Mouse (Mus musculus) mammary gland, adult 2 months (tissue): Measurements from ENCODE around the gene Nrap. TPM values are rescaled to one million over a fixed set of nuclear protein-coding genes. Genes with fewer than 3 reads are reported as not detected.

Source experiments
- polyA plus RNA-seq: library from polyadenylated mRNA; depleted of rRNA; stranded (reverse); fragments of >200 nt; gene quantifications from 2 replicates; pipeline ENCODE4 v1.2.3, GENCODE M21; 2012; ENCODE audit warnings: low replicate concordance; rRNA removed

The Nrap gene
- 0.25 and 50.6 TPM in 2 replicates for polyA plus RNA-seq

DNA sequence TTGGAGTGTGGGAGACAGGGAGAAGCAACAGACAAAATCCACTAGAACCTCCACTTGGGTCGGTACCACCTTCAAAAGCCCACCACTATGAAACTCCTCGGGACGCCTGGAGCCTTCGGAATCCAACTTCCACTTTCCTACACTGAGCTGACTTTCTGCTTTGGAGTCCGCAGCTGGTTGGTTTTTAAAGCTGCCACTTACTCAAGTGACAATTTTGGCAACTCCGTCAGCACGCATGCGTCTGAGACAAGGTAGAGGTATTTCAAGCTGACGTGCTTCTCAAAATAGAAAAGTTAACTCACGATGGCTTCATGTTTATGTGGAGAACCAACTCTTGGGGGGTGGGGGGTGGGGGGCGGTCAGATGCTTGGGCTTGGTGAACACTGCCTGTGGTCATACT is at the start of gene Nrap:
Gene Nrap, minus strand, starts transcription at position 159 of the 400 bp plus-strand sequence.

DNA sequence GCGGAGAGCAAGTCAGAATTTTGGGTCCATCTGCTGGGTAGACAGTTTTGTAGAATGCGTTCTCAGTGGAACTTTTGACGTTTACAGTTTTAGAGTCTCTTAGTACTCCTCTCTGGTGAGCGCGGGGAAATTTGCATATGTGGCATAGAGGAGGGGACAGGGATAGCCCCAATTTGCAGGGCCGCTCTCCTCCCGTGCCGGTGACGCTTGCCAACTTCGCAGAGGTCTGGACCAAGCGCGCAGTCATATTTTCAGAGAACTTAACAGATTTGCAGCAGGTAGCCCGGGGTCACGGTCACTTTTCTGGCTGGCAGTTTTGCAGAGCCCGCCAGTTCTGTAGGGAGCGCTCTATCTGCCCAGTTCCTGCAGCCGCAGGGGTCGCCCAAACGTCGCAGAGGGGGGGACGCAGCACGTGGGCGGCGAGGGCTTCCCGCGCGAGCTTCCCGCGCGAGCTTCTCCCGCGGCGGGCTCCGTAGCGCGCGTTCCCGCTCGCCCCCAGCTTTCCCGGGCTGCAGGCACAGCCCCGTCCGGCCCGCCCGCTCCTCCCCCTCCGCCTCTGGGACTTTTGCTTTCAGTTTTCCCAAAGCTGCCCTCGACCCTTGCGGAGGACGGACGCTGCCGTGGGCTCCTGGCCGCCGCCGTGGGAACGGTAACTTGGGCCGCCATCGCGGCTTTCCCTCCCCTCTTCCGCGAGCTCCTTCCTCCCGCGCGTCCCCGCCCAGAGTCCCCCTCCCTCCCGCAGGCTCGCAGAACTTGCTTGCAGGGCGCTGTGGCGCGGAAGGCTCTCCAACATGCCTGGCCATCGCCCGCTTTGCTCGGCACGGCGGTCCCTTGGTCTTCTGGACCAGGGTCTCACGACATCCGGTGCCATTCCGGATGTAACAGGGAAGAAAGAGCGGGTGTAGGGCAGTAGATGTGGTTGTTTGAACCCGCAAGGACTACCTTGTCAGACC is 7.1 kb upstream of the Nrap start, which contains the start of gene Casp7:
Gene Casp7, plus strand, starts transcription at position 461 of the 953 bp plus-strand sequence.

DNA sequence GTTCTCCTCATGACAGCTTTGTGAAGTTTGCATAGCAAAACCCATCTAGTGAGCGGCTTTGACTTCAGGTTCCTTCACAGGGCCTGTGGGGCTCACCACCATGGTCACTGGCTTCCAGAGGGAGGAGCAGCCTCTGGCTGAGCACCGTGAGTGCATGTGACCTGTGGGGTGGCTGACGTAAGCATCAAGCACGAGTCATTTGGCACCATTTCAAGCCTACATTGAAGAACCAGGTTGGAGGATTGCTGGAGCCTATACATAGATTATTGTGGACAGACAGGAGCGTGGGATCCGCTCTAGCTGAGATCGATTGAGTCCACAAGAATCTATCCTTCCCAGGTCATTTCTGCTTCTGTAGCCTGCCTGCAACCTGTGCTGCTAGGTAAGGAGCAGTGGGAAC is 103.0 kb downstream of the Nrap start, which contains the start of gene Habp2:
Gene Habp2, plus strand, starts transcription at position 272 of the 400 bp plus-strand sequence.

Other genes with a start within 250 kb of the Nrap start
- 0.94 TPM in 1 of 2 replicates, not detected in the other for gene Habp2, start 102.9 kb downstream of the Nrap start, polyA plus RNA-seq
- gene Casp7, start 7.1 kb upstream of the Nrap start, polyA plus RNA-seq = 11.4 and 11.5 TPM in 2 replicates
- 0.35 and 0.93 TPM in 2 replicates for gene Plekhs1, start 71.6 kb upstream of the Nrap start, polyA plus RNA-seq
- gene Dclre1a, start 158.2 kb upstream of the Nrap start, polyA plus RNA-seq = 3.4 and 4.5 TPM in 2 replicates
- 5.5 and 7.3 TPM in 2 replicates for gene Nhlrc2, start 158.2 kb upstream of the Nrap start, polyA plus RNA-seq